Mouse (Mus musculus) liver, embryonic 14.5 days (tissue): ENCODE measurements around the gene Ralgps1. TPM values are rescaled to one million over a fixed set of nuclear protein-coding genes. Genes with fewer than 3 reads are reported as not detected.

Experiments used
- ATAC-seq: fragments of 200-750 bp; cut with Nextera tagmentation; 2 replicates; pipeline ENCODE4 v1.8.0; 2017; ENCODE audit warnings: moderate number of reproducible peaks, mild to moderate bottlenecking, moderate library complexity; ENCODE audit not compliant: insufficient read depth
- DNase-seq, 3 experiments: peaks; one replicate each; pipeline ENCODE4 v3.0.0-alpha.2; 2012 to 2013; ENCODE audit warnings: low read depth in 3 of 3, low spot score in 3 of 3
- H3K27ac ChIP-seq: fragments of 300-500 bp; sonication (generic); 2 replicates; pipeline ENCODE4 v1.5.1; 2014; ENCODE audit warnings: moderate library complexity, mild to moderate bottlenecking, control low read depth, inconsistent platforms
- H3K27me3 ChIP-seq: fragments of 300-500 bp; sonication (generic); 2 replicates; pipeline ENCODE4 v1.6.1; 2014; ENCODE audit warnings: mild to moderate bottlenecking, low read length, moderate library complexity; ENCODE audit not compliant: control insufficient read depth, insufficient read depth
- H3K36me3 ChIP-seq: fragments of 300-500 bp; sonication (generic); replicated peaks from 2 replicates; pipeline ENCODE4 v1.6.1; 2014; ENCODE audit warnings: low read depth; ENCODE audit not compliant: control insufficient read depth, insufficient read depth
- H3K4me1 ChIP-seq, 2 experiments: fragments of 200-500 bp in 1 of 2; fragments of 300-500 bp in 1 of 2; sonication (generic) in 1 of 2; replicated peaks; 2 replicates each; pipeline ENCODE4 v1.6.1; 2012 to 2014; ENCODE audit warnings: antibody characterized with exemption in 1 of 2, inconsistent platforms in 1 of 2, low read length in 1 of 2; ENCODE audit not compliant: control insufficient read depth in 2 of 2, insufficient read depth in 2 of 2
- H3K4me2 ChIP-seq: fragments of 300-500 bp; sonication (generic); 2 replicates; pipeline ENCODE4 v1.6.1; 2014; ENCODE audit warnings: low read depth, mild to moderate bottlenecking, control low read depth, moderate library complexity
- H3K4me3 ChIP-seq, 2 experiments: fragments of 200-500 bp in 1 of 2; fragments of 300-500 bp in 1 of 2; sonication (generic) in 1 of 2; 2 replicates each; pipeline ENCODE4 v1.5.1; 2012 to 2014; ENCODE audit warnings: low read depth in 2 of 2, low read length in 2 of 2, mild to moderate bottlenecking in 2 of 2, control low read depth in 1 of 2, inconsistent platforms in 1 of 2, moderate library complexity in 1 of 2; ENCODE audit not compliant: insufficient read depth in 1 of 2
- H3K9ac ChIP-seq: fragments of 300-500 bp; sonication (generic); replicated peaks from 2 replicates; pipeline ENCODE4 v1.6.1; 2014; ENCODE audit warnings: mild to moderate bottlenecking, control low read depth, moderate library complexity
- H3K9me3 ChIP-seq: fragments of 300-500 bp; sonication (generic); 2 replicates; pipeline ENCODE4 v1.6.1; 2016; ENCODE audit warnings: low read length, mixed read lengths; ENCODE audit not compliant: control insufficient read depth
- CTCF ChIP-seq: IDR thresholded peaks from 2 replicates; pipeline ENCODE4 v1.5.1; 2016; ENCODE audit warnings: antibody characterized with exemption, low read depth, control low read depth
- EP300 ChIP-seq: IDR thresholded peaks from 2 replicates; pipeline ENCODE4 v1.6.1; 2016; ENCODE audit warnings: antibody characterized with exemption, low read depth
- WGBS: fragments of 180-500 bp; shearing (Covaris S2); extraction: QIAGEN DNeasy Blood & Tissue Kit; methylation state at CpG from one replicate; pipeline ENCODE4 v1.1.7; 2014; ENCODE audit not compliant: insufficient replicate concordance; 5-methylcytosine and 5-hydroxymethylcytosine counted together
- polyA plus RNA-seq, 2 experiments: library from polyadenylated mRNA; depleted of rRNA in 1 of 2; stranded (reverse) in 1 of 2; unstranded in 1 of 2; fragments of >200 nt; fragmentation: Nextera tagmentation in 1 of 2; extraction: Ambion mirVana in 1 of 2; gene quantifications; 2 replicates each; pipeline versions ENCODE4 v1.2.1 to v1.2.3; 2012 to 2014

The Ralgps1 gene
- polyA plus RNA-seq, 2 experiments, result 0.58 to 0.71 TPM

DNA sequence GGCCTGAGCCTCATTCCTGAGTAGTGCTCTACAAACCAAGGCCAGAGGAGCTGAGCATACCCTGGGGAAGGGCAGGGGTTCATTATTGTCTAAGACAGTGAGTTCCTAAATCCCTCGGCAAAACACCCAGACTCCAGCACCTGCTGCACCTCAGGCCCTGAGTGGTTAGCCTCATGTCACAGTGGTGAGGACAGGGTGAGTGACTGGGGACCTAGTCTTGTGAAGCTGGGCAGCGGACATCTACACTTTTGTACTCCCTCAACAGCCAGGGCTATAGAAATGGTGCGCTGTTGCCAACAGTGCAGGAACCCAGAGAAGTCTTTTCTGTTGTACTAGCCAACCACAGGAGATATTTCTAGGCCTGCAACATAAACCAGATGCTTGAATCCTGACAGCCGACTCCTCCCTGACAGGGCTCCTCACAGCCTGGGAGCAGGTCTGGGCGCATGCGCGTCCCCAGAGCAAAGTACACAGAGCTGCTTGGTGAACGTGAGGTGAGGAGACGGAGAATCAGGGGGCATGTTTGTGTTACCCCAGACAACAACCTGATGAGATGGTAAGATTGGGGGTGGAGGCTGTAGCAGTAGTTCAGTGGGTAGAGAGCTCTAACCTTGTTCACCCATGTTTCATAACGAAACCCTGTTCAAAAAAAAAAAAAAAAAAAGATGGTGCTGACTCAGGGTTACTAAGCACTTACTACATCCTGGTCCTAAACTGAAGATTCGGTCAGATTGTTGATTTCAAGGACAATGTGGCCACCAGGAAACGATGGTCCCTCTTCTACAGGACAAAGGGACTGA lies 193.6 kb downstream of the Ralgps1 start:
- Histone ChIP-seq H3K4me2 (no peak overlapping the region), H3K9ac (no peak overlapping the region), H3K36me3 (no peaks in the 10 kb centered on the region), H3K9me3 (no peaks in the 10 kb centered on the region), H3K4me3 (no peak overlapping the region), H3K27me3 (no peaks in the 10 kb centered on the region), H3K27ac (no peak overlapping the region), H3K4me1 (peaks cover 0 to 4% of the 10 kb centered on the region in 2 experiments; a peak in 1 of 4 replicates)
- DNase-seq, result no peak
- 67% methylated on average over 12 of the region's 12 CpGs for WGBS
- no peak for ATAC-seq
- TF ChIP-seq EP300 (no peak), CTCF (no peak)

- no peak for ATAC-seq
- no peak overlapping the region for H3K27ac ChIP-seq
- H3K4me1 ChIP-seq, result peaks cover 0 to 4% of the 10 kb centered on the region in 2 experiments; a peak in 1 of 4 replicates
- H3K4me2 ChIP-seq, result no peak overlapping the region
- H3K9me3 ChIP-seq, result no peaks in the 10 kb centered on the region
- TF ChIP-seq EP300 (no peak), CTCF (no peak)
- H3K9ac ChIP-seq, result no peak overlapping the region
- WGBS, result 62% methylated on average over 2 of the region's 2 CpGs
- H3K4me3 ChIP-seq, result no peak overlapping the region
- no peaks in the 10 kb centered on the region for H3K36me3 ChIP-seq
- no peaks in the 10 kb centered on the region for H3K27me3 ChIP-seq
- DNase-seq, result no peak
These were observed 194.4 kb downstream of the Ralgps1 start for GRCm38 (mm10) chr2:33176921-33177320.

DNA sequence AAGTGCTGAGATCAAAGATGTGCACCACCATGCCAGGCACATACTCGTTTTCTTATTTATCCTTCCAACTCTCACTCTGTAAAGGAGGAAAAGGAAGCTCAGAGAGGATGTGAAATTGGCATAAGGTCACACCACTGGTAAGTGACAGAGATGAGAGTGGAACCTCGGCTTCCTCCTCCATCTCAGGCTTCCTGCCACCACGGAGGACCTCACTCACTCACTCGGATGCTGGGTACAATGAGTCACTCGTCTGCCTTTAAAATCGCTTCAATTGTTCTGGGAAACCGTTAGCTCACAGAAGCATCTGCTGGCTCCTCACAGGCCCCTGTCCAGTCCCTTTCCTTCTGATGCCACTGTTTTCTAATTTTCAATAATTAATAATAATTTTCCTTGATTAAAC lies 194.8 kb downstream of the Ralgps1 start:
- no peaks in the 10 kb centered on the region for H3K27me3 ChIP-seq
- H3K4me1 ChIP-seq, result peaks cover 0 to 4% of the 10 kb centered on the region in 2 experiments; a peak in 1 of 4 replicates
- H3K4me3 ChIP-seq, result no peak overlapping the region
- no peaks in the 10 kb centered on the region for H3K9me3 ChIP-seq
- DNase-seq (peak in 1 of 3 experiments; percentile 14), ATAC-seq (no peak)
- no peak for TF ChIP-seq EP300
- TF ChIP-seq CTCF, result no peak
- no peak overlapping the region for H3K9ac ChIP-seq
- no peak overlapping the region for H3K27ac ChIP-seq
- 16% methylated on average over 7 of the region's 7 CpGs for WGBS
- no peak overlapping the region for H3K4me2 ChIP-seq
- H3K36me3 ChIP-seq, result no peaks in the 10 kb centered on the region

DNA sequence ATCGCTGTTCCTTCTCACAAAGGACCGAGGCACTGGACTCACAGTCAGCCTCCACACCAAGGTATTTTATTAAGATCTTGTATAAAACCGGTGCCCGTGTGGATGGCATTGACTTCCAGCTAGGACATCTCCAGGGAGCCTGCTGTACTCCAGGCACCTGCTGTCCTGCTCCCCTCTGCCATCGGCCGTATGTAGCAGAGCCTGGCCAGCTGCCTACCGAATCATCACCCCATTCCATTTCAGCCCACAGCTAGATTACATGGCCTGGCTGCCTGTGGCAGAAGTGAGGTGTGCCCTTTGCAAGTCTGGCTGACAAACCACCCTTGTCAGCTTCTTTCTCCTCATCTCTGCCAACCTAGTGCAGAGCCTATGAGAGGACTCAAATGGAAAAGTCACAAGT lies 197.6 kb downstream of the Ralgps1 start:
- WGBS, result 77% methylated on average over 7 of the region's 7 CpGs
- DNase-seq (no peak), ATAC-seq (no peak)
- no peak overlapping the region for H3K27ac ChIP-seq
- H3K4me1 ChIP-seq, result peaks cover 0 to 4% of the 10 kb centered on the region in 2 experiments; a peak in 1 of 4 replicates
- no peaks in the 10 kb centered on the region for H3K36me3 ChIP-seq
- H3K9me3 ChIP-seq, result no peaks in the 10 kb centered on the region
- no peak overlapping the region for H3K4me2 ChIP-seq
- TF ChIP-seq EP300 (no peak), CTCF (no peak)
- H3K27me3 ChIP-seq, result no peaks in the 10 kb centered on the region
- no peak overlapping the region for H3K4me3 ChIP-seq
- H3K9ac ChIP-seq, result no peak overlapping the region

- WGBS, result 46% methylated on average over 10 of the region's 10 CpGs
- Histone ChIP-seq H3K27ac (no peak overlapping the region), H3K27me3 (no peaks in the 10 kb centered on the region), H3K4me3 (no peak overlapping the region), H3K4me2 (no peak overlapping the region), H3K9ac (no peak overlapping the region), H3K9me3 (no peaks in the 10 kb centered on the region), H3K36me3 (no peaks in the 10 kb centered on the region), H3K4me1 (peaks cover 0 to 4% of the 10 kb centered on the region in 2 experiments; a peak in 1 of 4 replicates)
- ATAC-seq (no peak), DNase-seq (no peak)
- TF ChIP-seq EP300 (no peak), CTCF (no peak)
These were observed 198.2 kb downstream of the Ralgps1 start for GRCm38 (mm10) chr2:33173126-33173525.
